Mouse (Mus musculus) kidney, embryonic 14.5 days (tissue): ENCODE data around the gene Vegfa. TPM values are rescaled to one million over a fixed set of nuclear protein-coding genes. Genes with fewer than 3 reads are reported as not detected.
"Not testable (repeated sequence)": the region's sequence is repeated elsewhere in the genome, so short reads cannot be mapped to it uniquely, and the experiment has no call there.

Source experiments
- ATAC-seq: fragments of 200-750 bp; cut with Nextera tagmentation; 2 replicates; pipeline ENCODE4 v1.8.0; 2017; ENCODE audit warnings: moderate number of reproducible peaks, mild to moderate bottlenecking, moderate TSS enrichment, moderate library complexity; ENCODE audit not compliant: low FRiP score, low TSS enrichment
- H3K27ac ChIP-seq: fragments of 300-500 bp; sonication (generic); 2 replicates; pipeline ENCODE4 v1.5.1; 2014; ENCODE audit warnings: low read depth, mild to moderate bottlenecking, low read length, moderate library complexity, mixed read lengths
- H3K27me3 ChIP-seq: fragments of 300-500 bp; sonication (generic); 2 replicates; pipeline ENCODE4 v1.6.1; 2014; ENCODE audit warnings: mild to moderate bottlenecking, low read length; ENCODE audit not compliant: control insufficient read depth, insufficient read depth
- H3K36me3 ChIP-seq: fragments of 300-500 bp; sonication (generic); 2 replicates; pipeline ENCODE4 v1.6.1; 2014; ENCODE audit warnings: low read length, mixed read lengths; ENCODE audit not compliant: control insufficient read depth, insufficient read depth
- H3K4me1 ChIP-seq: fragments of 300-500 bp; sonication (generic); 2 replicates; pipeline ENCODE4 v1.6.1; 2014; ENCODE audit warnings: low read length, mixed read lengths; ENCODE audit not compliant: control insufficient read depth, insufficient read depth
- H3K4me2 ChIP-seq: fragments of 300-500 bp; sonication (generic); replicated peaks from 2 replicates; pipeline ENCODE4 v1.6.1; 2014; ENCODE audit warnings: low read depth, mild to moderate bottlenecking, low read length
- H3K4me3 ChIP-seq: fragments of 300-500 bp; sonication (generic); 2 replicates; pipeline ENCODE4 v1.5.1; 2014; ENCODE audit warnings: mild to moderate bottlenecking, low read length
- H3K9ac ChIP-seq: fragments of 300-500 bp; sonication (generic); 2 replicates; pipeline ENCODE4 v1.6.1; 2014; ENCODE audit warnings: low read depth, mild to moderate bottlenecking, low read length, moderate library complexity
- H3K9me3 ChIP-seq: fragments of 300-500 bp; sonication (generic); 2 replicates; pipeline ENCODE4 v1.6.1; 2016; ENCODE audit warnings: low read length; ENCODE audit not compliant: control insufficient read depth
- WGBS: fragments of 180-500 bp; shearing (Covaris S2); extraction: QIAGEN DNeasy Blood & Tissue Kit; methylation state at CpG from one replicate; pipeline ENCODE4 v1.1.7; 2014; 5-methylcytosine and 5-hydroxymethylcytosine counted together
- polyA plus RNA-seq: library from polyadenylated mRNA; unstranded; fragments of >200 nt; fragmentation: Nextera tagmentation; extraction: Ambion mirVana; gene quantifications from 2 replicates; pipeline ENCODE4 v1.2.1, GENCODE M21; 2014

Vegfa gene
- polyA plus RNA-seq, 1 experiment from 2014 or later, result 8.2 TPM

DNA sequence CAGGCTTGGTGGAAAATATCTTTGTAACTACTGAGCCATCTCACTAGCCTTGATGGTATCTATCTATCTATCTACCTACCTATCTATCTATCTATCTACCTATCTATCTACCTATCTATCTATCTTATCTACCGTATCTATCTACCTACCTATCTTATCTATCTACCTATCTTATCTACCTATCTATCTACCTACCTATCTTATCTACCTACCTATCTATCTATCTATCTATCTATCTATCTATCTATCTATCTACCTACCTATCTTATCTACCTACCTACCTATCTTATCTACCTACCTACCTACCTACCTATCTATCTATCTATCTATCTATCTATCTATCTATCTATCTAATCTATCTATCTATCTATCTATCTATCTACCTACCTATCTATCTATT, 49.0 kb downstream of the Vegfa start:
- H3K4me3 ChIP-seq, H3K4me1 ChIP-seq, ATAC-seq, H3K9me3 ChIP-seq, H3K27me3 ChIP-seq, H3K4me2 ChIP-seq, H3K9ac ChIP-seq, H3K36me3 ChIP-seq, H3K27ac ChIP-seq: not testable (repeated sequence)
- WGBS, result 97% methylated on average over 1 of the region's 1 CpGs

DNA sequence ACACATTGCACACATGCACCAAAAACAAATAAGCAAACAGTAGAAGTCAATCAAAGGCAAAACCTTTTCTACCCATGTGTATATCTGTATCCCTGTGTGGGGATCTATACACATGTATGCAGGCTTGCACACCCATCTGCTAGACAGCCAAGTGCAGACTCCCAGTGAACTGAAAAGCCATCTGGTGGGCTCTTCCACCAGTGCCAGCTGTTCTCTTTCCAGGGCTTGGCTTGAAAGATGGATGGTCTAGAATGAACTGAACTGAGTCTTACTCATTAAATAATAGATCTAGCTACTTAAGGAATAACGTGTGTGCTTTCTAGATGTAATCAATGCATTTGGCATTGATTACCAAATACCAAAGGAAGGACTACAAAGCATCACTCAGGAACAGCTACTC, 50.3 kb downstream of the Vegfa start:
- H3K9ac ChIP-seq, result no peak overlapping the region
- no peak overlapping the region for H3K4me3 ChIP-seq
- 73% methylated on average over 1 of the region's 1 CpGs for WGBS
- no peaks in the 10 kb centered on the region for H3K9me3 ChIP-seq
- no peak overlapping the region for H3K27ac ChIP-seq
- H3K4me1 ChIP-seq, result no peaks in the 10 kb centered on the region
- H3K27me3 ChIP-seq, result no peaks in the 10 kb centered on the region
- no peak for ATAC-seq
- no peaks in the 10 kb centered on the region for H3K36me3 ChIP-seq
- no peak overlapping the region for H3K4me2 ChIP-seq

DNA sequence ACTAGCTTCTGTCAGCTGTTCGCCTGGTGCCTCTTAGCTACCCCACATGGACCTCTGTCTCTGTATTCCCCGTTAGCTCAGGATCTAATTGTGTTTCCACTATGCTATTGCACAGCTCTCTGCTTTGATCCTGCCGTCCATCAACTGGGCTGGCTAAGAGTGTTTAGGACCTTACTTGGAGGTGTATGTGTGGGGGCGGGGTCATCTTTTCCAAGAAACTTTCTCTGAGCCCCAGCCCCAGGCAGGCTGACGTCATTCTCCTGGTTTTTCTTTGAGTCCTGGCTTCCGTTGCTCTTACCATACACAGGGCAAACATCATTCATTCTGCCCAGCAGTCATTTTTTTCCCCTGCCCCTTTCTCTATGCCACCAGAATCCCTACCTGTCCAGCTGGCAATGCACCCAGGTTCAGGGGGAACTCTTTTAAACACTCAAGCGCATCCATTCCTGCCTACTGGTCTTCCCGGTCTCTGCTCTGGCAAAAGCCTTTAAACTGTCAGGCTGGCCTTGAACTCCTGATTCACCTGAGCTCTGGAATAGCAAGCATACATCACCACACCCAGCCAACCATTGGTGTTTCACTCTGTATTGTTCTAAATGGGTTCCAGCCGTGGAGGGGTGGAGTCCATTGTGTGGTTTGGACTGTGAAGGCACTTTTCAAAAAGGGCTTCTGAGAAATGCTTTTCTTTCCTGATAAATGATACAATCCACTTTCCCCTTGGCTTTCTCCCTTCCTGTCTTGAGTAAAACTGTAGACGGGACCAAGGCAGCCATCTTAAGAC, 53.0 kb downstream of the Vegfa start:
- Histone ChIP-seq H3K4me3 (no peak overlapping the region), H3K9me3 (no peaks in the 10 kb centered on the region), H3K27me3 (no peaks in the 10 kb centered on the region), H3K27ac (no peak overlapping the region), H3K4me1 (no peaks in the 10 kb centered on the region), H3K9ac (no peak overlapping the region), H3K4me2 (no peak overlapping the region), H3K36me3 (no peaks in the 10 kb centered on the region)
- no peak for ATAC-seq
- WGBS, result 71% methylated on average over 10 of the region's 10 CpGs

DNA sequence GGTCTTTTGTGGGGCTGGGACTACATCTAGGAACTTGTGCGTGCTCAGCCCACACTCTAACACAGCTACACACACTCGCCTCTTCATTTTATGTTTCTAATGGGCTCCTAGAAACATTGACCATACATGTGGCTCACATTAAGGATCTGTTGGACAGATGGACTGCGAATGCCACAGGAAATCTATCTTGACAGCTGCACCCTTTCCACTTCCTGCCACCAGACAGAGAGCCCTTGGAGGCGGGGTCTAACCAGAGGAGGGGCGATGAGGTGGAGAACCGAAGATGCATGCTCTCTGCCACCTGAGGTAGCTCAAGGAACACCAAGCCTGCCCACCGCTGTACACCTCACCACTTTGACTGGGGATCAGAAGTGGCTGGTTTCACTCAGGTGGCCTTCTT, 57.7 kb downstream of the Vegfa start:
- Histone ChIP-seq H3K36me3 (no peaks in the 10 kb centered on the region), H3K9me3 (peaks cover 2% of the 10 kb centered on the region; the same call in 1 of the 2 replicates), H3K4me3 (no peak overlapping the region), H3K4me2 (no peak overlapping the region), H3K9ac (no peak overlapping the region), H3K27ac (no peak overlapping the region), H3K27me3 (no peaks in the 10 kb centered on the region), H3K4me1 (no peaks in the 10 kb centered on the region)
- no peak for ATAC-seq
- 63% methylated on average over 7 of the region's 7 CpGs for WGBS

DNA sequence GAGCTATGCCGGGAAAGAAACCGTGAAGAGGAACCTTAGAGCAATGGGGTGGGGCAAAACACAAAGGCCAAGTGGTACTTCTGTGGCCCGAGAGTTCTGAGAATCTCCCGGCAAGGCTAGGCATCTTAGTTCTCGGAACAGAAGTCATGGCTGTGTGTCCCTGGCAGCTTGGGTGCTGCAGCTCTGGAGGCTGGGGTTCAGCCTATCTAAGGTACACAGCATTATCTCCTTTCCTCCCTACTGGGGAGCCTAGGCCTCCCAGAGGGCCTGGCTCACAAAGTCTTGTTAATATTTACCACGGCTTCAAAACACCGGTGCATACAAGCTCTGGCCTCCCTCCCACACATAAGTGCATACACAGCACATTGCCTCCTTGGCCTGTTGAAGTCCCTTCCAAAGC, 59.0 kb downstream of the Vegfa start:
- H3K4me1 ChIP-seq, result peaks cover 1% of the 10 kb centered on the region; the same call in 1 of the 2 replicates
- WGBS, result 71% methylated on average over 7 of the region's 7 CpGs
- H3K9me3 ChIP-seq, result peaks cover 2% of the 10 kb centered on the region; the same call in 1 of the 2 replicates
- H3K27me3 ChIP-seq, result no peaks in the 10 kb centered on the region
- H3K4me2 ChIP-seq, result no peak overlapping the region
- H3K27ac ChIP-seq, result no peak overlapping the region
- no peak overlapping the region for H3K4me3 ChIP-seq
- ATAC-seq, result no peak; the same call in 1 of the 2 replicates
- H3K36me3 ChIP-seq, result no peaks in the 10 kb centered on the region
- H3K9ac ChIP-seq, result no peak overlapping the region

DNA sequence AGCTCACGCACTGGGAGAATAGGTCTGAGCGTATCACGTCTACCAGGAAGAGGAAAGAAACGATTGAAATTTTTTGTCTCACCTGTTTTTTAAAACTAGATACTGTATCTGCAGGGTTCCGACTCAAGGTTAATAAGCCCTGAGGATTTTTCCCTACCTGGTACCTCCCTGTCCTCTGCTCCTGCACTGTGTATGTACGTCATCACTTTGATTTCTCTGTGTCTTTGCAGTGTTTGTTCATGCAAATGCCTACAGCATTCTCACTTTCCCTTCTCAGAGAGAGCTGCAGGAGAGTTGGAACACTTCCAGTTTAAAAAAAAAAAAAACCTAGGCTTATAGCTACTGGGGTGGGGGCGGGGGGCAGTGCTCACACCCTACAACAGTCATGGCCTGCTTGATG, 59.8 kb downstream of the Vegfa start:
- Histone ChIP-seq H3K27me3 (no peaks in the 10 kb centered on the region), H3K9me3 (peaks cover 2% of the 10 kb centered on the region; the same call in 1 of the 2 replicates), H3K27ac (no peak overlapping the region), H3K4me1 (peaks cover 6% of the 10 kb centered on the region; the same call in 1 of the 2 replicates), H3K36me3 (no peaks in the 10 kb centered on the region), H3K4me3 (no peak overlapping the region), H3K4me2 (no peak overlapping the region), H3K9ac (no peak overlapping the region)
- no peak for ATAC-seq
- WGBS, result 89% methylated on average over 7 of the region's 7 CpGs

DNA sequence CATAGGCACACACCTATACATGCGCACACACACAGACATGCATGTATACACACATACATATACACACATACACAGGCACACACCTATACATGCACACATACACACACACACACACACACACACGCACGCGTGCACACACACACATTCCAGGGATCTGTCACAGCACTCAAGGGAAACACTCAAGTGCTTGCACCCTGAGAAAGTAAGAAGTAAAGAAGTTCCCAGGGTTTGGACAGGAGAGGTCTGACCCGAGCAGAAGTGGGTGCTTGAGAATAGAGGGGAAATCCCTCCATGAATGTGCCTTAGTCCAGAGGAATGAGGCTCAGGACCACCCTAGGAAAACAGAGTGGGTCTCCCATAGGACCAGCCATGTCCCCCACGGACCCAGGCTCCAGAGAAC, 60.4 kb downstream of the Vegfa start:
- Histone ChIP-seq H3K9ac (no peak overlapping the region), H3K27me3 (no peaks in the 10 kb centered on the region), H3K4me3 (no peak overlapping the region), H3K36me3 (no peaks in the 10 kb centered on the region), H3K4me1 (peaks cover 12% of the 10 kb centered on the region), H3K4me2 (no peak overlapping the region), H3K27ac (no peak overlapping the region), H3K9me3 (peaks cover 2% of the 10 kb centered on the region; the same call in 1 of the 2 replicates)
- ATAC-seq, result no peak
- WGBS, result 89% methylated on average over 6 of the region's 6 CpGs

DNA sequence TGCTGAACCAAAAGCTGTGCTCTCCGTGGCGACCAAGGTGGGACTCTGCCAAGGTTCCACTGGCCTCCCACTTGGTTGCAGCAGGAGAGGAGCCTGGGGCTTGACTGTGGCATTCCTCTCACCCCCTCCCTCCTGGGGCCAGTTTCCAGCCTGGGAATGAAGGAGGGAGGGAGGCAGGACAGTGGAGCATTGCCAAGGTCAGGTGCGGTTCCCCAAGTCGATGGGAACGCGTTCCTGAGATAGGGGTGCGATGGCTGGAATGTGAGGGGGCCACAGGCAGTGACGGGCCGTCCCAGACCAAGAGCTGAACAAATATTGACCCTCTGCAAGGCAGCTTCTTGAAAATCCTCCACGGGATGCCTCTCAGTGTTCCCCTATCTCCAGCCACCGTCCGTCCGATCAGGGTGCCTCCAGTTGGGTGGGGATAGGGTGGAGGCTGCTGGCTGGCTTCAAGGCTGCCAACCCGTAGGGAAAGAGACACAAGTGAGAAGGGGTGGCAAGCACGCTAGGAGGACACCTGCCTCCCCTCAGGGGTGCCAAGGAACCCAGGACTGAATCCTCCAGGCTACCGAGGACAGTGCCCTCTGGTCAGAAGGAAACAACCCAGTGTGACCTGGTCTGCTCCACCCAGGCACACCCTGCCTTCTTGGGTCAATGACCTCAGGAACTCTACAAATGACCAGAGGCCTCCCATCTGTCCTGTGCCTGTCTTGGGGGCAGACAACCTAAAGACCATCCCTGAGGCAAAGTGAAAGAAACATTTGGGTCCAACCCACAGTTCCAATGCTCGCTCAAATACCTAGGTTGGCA, 61.2 kb downstream of the Vegfa start:
- Histone ChIP-seq H3K36me3 (no peaks in the 10 kb centered on the region), H3K9me3 (peaks cover 2% of the 10 kb centered on the region; the same call in 1 of the 2 replicates), H3K27ac (no peak overlapping the region), H3K4me3 (no peak overlapping the region), H3K27me3 (no peaks in the 10 kb centered on the region), H3K4me1 (peaks cover 16% of the 10 kb centered on the region), H3K4me2 (no peak overlapping the region), H3K9ac (no peak overlapping the region)
- ATAC-seq, result no peak
- WGBS, result 82% methylated on average over 17 of the region's 17 CpGs

DNA sequence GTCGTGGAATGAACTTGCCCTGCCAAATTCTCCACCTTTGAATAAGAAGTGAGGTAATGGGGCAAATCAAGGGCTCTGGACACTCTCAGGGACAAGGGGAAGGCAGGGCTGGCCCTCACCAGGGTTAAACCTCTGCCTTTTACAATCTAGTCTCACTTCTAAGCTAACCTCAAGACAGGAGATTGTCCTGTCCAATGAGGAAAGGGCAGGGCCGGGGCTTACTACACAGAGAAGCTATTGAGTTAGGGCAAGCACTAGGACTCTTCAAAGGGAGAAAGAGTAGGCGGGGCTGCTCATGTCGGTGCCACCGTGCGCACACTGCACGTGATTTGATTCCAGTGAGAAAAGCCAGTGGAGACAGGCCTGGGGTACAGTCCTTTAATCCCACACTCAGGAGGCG, 62.6 kb downstream of the Vegfa start:
- H3K27ac ChIP-seq, result no peak overlapping the region
- no peak overlapping the region for H3K4me3 ChIP-seq
- peaks cover 2% of the 10 kb centered on the region; the same call in 1 of the 2 replicates for H3K9me3 ChIP-seq
- no peaks in the 10 kb centered on the region for H3K36me3 ChIP-seq
- peaks cover 22% of the 10 kb centered on the region for H3K4me1 ChIP-seq
- H3K27me3 ChIP-seq, result no peaks in the 10 kb centered on the region
- 54% methylated on average over 8 of the region's 8 CpGs for WGBS
- ATAC-seq, result no peak
- H3K4me2 ChIP-seq, result no peak overlapping the region
- no peak overlapping the region for H3K9ac ChIP-seq
